Mouse (Mus musculus) small intestine, adult 2 months (tissue): ENCODE results near the gene Arhgef15. TPM values are rescaled to one million over a fixed set of nuclear protein-coding genes. Genes with fewer than 3 reads are reported as not detected.
"Not testable (repeated sequence)": the region's sequence is repeated elsewhere in the genome, so short reads cannot be mapped to it uniquely, and the experiment has no call there.

Source experiments
- H3K27ac ChIP-seq: fragments of 200-500 bp; 2 replicates; pipeline ENCODE4 v1.5.1; 2012; ENCODE audit warnings: low read depth, low read length, control low read depth, inconsistent platforms; ENCODE audit not compliant: insufficient read depth
- H3K27me3 ChIP-seq: fragments of 200-500 bp; 2 replicates; pipeline ENCODE4 v1.6.1; 2012; ENCODE audit warnings: mild to moderate bottlenecking, moderate library complexity, low read length, inconsistent platforms; ENCODE audit not compliant: control insufficient read depth, insufficient read depth
- H3K36me3 ChIP-seq: fragments of 200-500 bp; 2 replicates; pipeline ENCODE4 v1.6.1; 2012; ENCODE audit warnings: mild to moderate bottlenecking, low read length, control low read depth, inconsistent platforms; ENCODE audit not compliant: control insufficient read depth, insufficient read depth
- H3K4me1 ChIP-seq: fragments of 200-500 bp; 2 replicates; pipeline ENCODE4 v1.6.1; 2012; ENCODE audit warnings: low read length, inconsistent platforms, mixed read lengths; ENCODE audit not compliant: control insufficient read depth, insufficient read depth, insufficient read length
- H3K4me3 ChIP-seq: fragments of 200-500 bp; 2 replicates; pipeline ENCODE4 v1.5.1; 2012; ENCODE audit warnings: low read depth, mild to moderate bottlenecking, control low read depth, inconsistent platforms, low read length, moderate library complexity
- CTCF ChIP-seq: fragments of 200-500 bp; IDR thresholded peaks from 2 replicates; pipeline ENCODE4 v1.5.1; 2012; ENCODE audit warnings: low read depth, mild to moderate bottlenecking, control low read depth, inconsistent platforms, low read length, moderate library complexity, mixed read lengths; ENCODE audit not compliant: insufficient replicate concordance, insufficient read length; ENCODE audit errors: extremely low read depth
- POLR2A ChIP-seq: fragments of 200-500 bp; IDR thresholded peaks from 2 replicates; pipeline ENCODE4 v1.6.1; 2012; ENCODE audit warnings: low read depth, mild to moderate bottlenecking, control low read depth, inconsistent platforms, low read length, moderate library complexity
- WGBS: fragments of 180-500 bp; shearing (Covaris S2); methylation state at CpG from one replicate; pipeline ENCODE4 v1.1.7; 2018; 5-methylcytosine and 5-hydroxymethylcytosine counted together
- polyA plus RNA-seq: library from polyadenylated mRNA; depleted of rRNA; stranded (reverse); fragments of >200 nt; gene quantifications from 2 replicates; pipeline ENCODE4 v1.2.3, GENCODE M21; 2012

The Arhgef15 gene
- polyA plus RNA-seq, 1 experiment = 19.5 TPM

- Histone ChIP-seq H3K4me1 (peaks cover 19% of the 10 kb centered on the region), H3K4me3 (peak overlapping the region; percentile 12; the same call in 1 of the 2 replicates), H3K27ac (no peak overlapping the region), H3K27me3 (no peaks in the 10 kb centered on the region), H3K36me3 (no peaks in the 10 kb centered on the region)
- no peak for TF ChIP-seq CTCF
- no peak for TF ChIP-seq POLR2A
- 61% methylated on average over 4 of the region's 4 CpGs for WGBS
These were observed 13.0 kb upstream of the Arhgef15 start for GRCm38 (mm10) chr11:68970232-68970631.

DNA sequence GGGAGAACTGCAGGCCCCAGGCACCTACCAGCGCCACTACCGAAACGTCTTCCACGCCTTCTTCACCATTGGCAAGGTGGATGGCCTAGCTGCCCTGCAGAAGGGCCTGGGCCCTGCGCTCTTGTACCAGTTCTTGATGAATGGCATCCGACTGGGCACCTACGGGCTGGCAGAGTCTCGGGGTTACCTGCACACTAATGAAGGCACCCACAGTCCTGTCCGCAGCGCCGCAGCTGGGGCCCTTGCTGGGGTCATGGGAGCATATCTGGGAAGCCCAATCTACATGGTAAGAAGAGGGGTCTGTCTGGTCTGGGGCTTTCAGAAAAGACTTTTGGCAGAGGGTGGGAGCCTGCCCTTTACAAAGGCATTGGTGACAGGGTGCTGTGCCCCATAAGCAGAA is 11.5 kb upstream of the Arhgef15 start:
- 87% methylated on average over 11 of the region's 11 CpGs for WGBS

DNA sequence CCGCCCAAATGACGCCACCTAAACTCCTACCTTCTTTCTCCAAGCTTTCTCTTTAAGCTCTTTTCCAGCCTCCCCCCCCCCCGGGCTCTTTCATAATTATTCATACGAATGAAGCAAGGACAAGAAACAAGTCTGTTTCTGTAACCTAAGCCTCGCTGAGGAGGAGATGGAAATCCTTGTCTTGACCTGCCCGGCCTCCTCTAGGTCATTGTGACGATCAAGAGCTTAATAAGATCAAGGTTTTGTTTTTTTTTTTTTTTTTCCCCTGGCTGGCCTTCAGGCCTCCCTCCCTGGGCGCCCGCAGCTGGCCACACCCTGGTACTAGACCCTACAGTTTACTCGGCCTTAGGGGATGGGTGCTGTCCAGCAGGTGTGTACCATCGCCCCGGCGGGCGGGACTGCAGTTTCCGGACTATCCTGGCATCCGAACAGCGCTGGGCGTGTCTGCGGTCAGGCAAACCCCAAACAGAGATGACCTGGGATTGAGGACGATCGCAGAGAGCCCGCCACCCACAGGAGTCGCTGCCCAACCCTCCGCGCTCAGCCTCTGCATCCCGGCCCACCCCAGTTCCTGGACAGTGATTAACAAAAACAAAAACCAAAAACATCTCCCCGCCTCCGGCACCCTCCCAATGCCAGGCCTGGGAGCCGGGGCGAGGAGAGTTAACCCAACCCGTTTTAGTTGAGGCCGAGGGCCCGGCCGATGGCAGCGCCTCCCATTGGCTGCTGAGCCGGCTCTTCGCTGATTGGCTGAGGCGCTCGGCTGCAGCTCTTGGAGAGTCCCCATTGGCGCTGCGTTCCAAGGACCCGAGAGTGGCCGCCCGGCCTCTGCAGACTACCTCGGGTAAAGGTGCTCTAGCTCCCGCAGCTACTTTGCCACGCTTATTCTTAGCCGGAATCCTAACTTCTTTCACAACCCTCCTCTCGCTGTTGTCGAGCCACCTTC is 10.3 kb upstream of the Arhgef15 start, which contains the start of gene Slc25a35:
Slc25a35 (plus strand) TSS at position 795 of the 946 bp plus-strand sequence.
- Histone ChIP-seq H3K4me1 (peaks cover 9% of the 10 kb centered on the region), H3K36me3 (no peaks in the 10 kb centered on the region), H3K27me3 (no peaks in the 10 kb centered on the region), H3K4me3 (peak within 1 kb of the TSS; percentile 69), H3K27ac (peak within 1 kb of the TSS; percentile 24)
- WGBS = under 1% methylated on average over 50 of the region's 50 CpGs
- TF ChIP-seq CTCF (no peak), POLR2A (no peak; the same call in 1 of the 2 replicates)

More for the DNA sequence above, 11.5 kb upstream of the Arhgef15 start:
- H3K27me3 ChIP-seq = no peaks in the 10 kb centered on the region
- H3K4me3 ChIP-seq = peak overlapping the region; percentile 15
- TF ChIP-seq POLR2A (no peak), CTCF (no peak)
- peaks cover 13% of the 10 kb centered on the region for H3K4me1 ChIP-seq
- no peak overlapping the region for H3K27ac ChIP-seq
- H3K36me3 ChIP-seq = no peaks in the 10 kb centered on the region

DNA sequence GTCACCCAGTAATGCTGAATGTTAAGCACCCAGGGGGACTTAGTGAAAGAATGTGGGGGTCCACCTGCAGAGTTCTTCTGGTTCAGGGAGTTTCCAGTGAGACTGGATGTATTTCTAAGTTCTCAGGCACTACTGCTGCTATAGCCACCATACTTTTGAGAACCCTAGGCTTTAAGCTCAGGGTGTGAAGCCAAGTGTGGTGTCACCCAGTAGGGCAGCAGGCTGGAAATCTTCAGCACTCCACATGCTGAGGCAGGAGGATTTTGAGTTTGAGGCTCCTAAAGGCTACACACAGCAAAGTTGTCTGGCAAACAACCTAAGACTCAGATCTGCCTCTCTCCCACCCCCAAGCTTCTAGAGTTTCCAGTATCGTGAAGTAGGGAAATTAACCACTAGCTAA is 9.3 kb upstream of the Arhgef15 start:
- Histone ChIP-seq H3K36me3 (no peaks in the 10 kb centered on the region), H3K27me3 (no peaks in the 10 kb centered on the region), H3K4me1 (peaks cover 5% of the 10 kb centered on the region), H3K4me3 (no peak overlapping the region), H3K27ac (no peak overlapping the region)
- TF ChIP-seq CTCF = no peak
- TF ChIP-seq POLR2A = no peak
- 40% methylated on average over 1 of the region's 1 CpGs for WGBS

- TF ChIP-seq POLR2A = no peak
- peak; percentile 30; the same call in 1 of the 2 replicates for TF ChIP-seq CTCF
- H3K27me3 ChIP-seq = no peaks in the 10 kb centered on the region
- 29% methylated on average over 3 of the region's 3 CpGs for WGBS
- H3K4me3 ChIP-seq = no peak overlapping the region
- peaks cover 5% of the 10 kb centered on the region for H3K4me1 ChIP-seq
- no peak overlapping the region for H3K27ac ChIP-seq
- no peaks in the 10 kb centered on the region for H3K36me3 ChIP-seq
These were observed 8.6 kb upstream of the Arhgef15 start for GRCm38 (mm10) chr11:68965845-68966244.

DNA sequence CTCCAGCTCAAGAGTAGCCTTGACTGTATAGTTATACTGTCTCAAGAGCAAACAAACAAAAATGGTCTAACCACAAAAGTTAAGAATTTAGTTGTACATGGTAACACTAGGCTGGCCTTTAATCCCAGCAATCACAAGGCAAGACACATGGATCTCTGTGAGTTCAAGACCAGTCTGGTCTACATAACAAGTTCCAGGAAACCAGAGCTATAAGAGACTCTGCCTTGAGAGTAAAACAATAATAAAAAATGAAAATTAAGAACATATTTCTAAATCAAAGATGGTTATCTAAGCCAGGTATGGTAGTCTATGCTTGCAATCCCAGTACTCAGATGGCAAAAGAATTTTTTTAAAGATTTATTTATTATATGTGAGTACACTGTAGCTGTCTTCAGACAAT is 7.8 kb upstream of the Arhgef15 start:
- TF ChIP-seq CTCF (no peak), POLR2A (no peak)
- H3K4me3 ChIP-seq = no peak overlapping the region
- no peaks in the 10 kb centered on the region for H3K27me3 ChIP-seq
- H3K36me3 ChIP-seq = no peaks in the 10 kb centered on the region
- no peak overlapping the region for H3K27ac ChIP-seq
- peaks cover 5% of the 10 kb centered on the region for H3K4me1 ChIP-seq

GRCm38 (mm10) chr11:68963405-68963804 is 6.1 kb upstream of the Arhgef15 start:
- TF ChIP-seq POLR2A = no peak
- no peak for TF ChIP-seq CTCF
- Histone ChIP-seq H3K36me3 (no peaks in the 10 kb centered on the region), H3K27me3 (no peaks in the 10 kb centered on the region), H3K4me1 (peaks cover under 1% of the 10 kb centered on the region; the same call in 1 of the 2 replicates), H3K4me3 (no peak overlapping the region), H3K27ac (no peak overlapping the region)
- 79% methylated on average over 2 of the region's 2 CpGs for WGBS

- H3K36me3 ChIP-seq, H3K4me3 ChIP-seq, H3K27me3 ChIP-seq, H3K27ac ChIP-seq, H3K4me1 ChIP-seq: not testable (repeated sequence)
- WGBS = 14% methylated on average over 11 of the region's 11 CpGs
These were observed 4.9 kb upstream of the Arhgef15 start for GRCm38 (mm10) chr11:68962159-68962558.
